Mouse (Mus musculus): ENCODE measurements around the gene Olfr262. TPM values are rescaled to one million over a fixed set of nuclear protein-coding genes. Genes with fewer than 3 reads are reported as not detected.
"Not testable (repeated sequence)": the region's sequence is repeated elsewhere in the genome, so short reads cannot be mapped to it uniquely, and the experiment has no call there.

Gene Olfr262
- not detected for total RNA-seq (2021)
- long read RNA-seq, experiment 1, result 0 reads
- long read RNA-seq, experiment 2, result 0 reads

- Histone ChIP-seq H3K4me3 (no peak within 1 kb of the TSS), H3K27ac (no peak within 1 kb of the TSS)
- no peak for TF ChIP-seq CTCF (IDR thresholded peaks at IDR 0.05)
- DNase-seq (ENCODE audit: extremely low spot score in 1 of 2, low spot score in 2 of 2), result no peak
- intact Hi-C loops (cut with DNase I), result loop anchor here (5.0 kb wide), 1 partner anchor 64 kb away; no protein-coding TSS in a partner anchor
Observed at GRCm38 (mm10) chr19:12241559-12241958, at the start of gene Olfr262. Gene Olfr262, minus strand, starts transcription at chr19:12241659.

DNA sequence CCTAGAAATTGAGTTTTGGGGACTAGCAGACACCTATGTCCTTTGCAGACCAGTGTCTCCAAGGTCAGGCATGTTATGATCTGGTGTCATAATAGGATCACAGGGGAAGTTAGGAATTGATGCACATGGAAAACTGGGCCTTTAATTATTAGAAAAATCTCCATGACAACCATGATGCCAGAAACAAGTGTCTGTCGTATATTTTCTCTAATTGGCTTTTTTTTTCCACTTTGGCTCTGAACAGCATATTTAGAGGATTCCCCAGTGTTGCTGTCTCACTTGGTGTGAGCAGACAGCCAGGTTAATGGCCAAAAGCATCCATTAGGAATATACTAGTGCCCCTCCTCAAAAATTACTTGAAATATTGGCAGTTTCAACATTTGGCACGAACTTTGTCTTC, 38.1 kb upstream of the Olfr262 start, which contains the start of gene Olfr1434:
Gene Olfr1434, plus strand, starts transcription at position 301 of the 400 bp plus-strand sequence.
- no peak within 1 kb of the TSS for H3K4me3 ChIP-seq
- intact Hi-C loops (cut with DNase I), result no loop called here
- H3K27ac ChIP-seq, result no peak within 1 kb of the TSS
- DNase-seq (ENCODE audit: extremely low spot score in 1 of 2, low spot score in 2 of 2), result no peak
- no peak for TF ChIP-seq CTCF (IDR thresholded peaks at IDR 0.05)

- DNase-seq (ENCODE audit: extremely low spot score in 1 of 2, low spot score in 2 of 2), result no peak
- no peak for TF ChIP-seq CTCF (IDR thresholded peaks at IDR 0.05)
- Histone ChIP-seq H3K27ac (no peak within 1 kb of the TSS), H3K4me3 (no peak within 1 kb of the TSS)
- intact Hi-C loops (cut with DNase I), result no loop called here
Observed at GRCm38 (mm10) chr19:12260732-12261131, 19.3 kb upstream of the Olfr262 start, which contains the start of gene Olfr235. Gene Olfr235, plus strand, starts transcription at chr19:12261032.

- intact Hi-C loops (cut with DNase I); H3K27ac ChIP-seq; DNase-seq (ENCODE audit: extremely low spot score in 1 of 2, low spot score in 2 of 2); H3K4me3 ChIP-seq: not testable (repeated sequence)
Observed at GRCm38 (mm10) chr19:12232496-12232895, 9.0 kb downstream of the Olfr262 start, which contains the start of gene Olfr1432. Gene Olfr1432, minus strand, starts transcription at chr19:12232596.

GRCm38 (mm10) chr19:12200334-12200733, 41.1 kb downstream of the Olfr262 start, which contains the start of gene Olfr1431:
Gene Olfr1431, plus strand, starts transcription at chr19:12200634.
- DNase-seq (ENCODE audit: extremely low spot score in 1 of 2, low spot score in 2 of 2), result no peak
- intact Hi-C loops (cut with DNase I), result no loop called here
- TF ChIP-seq CTCF (IDR thresholded peaks at IDR 0.05), result no peak
- H3K4me3 ChIP-seq, result no peak within 1 kb of the TSS
- no peak within 1 kb of the TSS for H3K27ac ChIP-seq

DNA sequence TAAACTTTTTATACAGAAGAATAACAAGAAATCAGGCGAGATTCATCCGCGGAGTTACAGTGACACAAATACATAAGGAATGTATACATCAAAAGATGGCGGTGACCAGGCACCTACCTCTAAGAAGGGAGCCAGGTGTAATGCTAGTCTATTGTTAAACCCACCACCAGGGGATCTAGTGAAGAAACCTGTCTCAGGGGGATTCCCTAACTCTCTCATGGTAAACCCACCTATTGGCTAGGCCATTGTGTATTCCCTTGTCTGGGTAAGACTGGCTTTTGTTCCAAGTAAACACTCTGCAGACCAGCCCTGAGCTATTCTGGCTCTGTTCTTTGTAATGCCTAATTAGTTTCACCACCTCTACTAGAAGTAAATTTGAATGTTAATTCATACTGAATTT, 42.4 kb downstream of the Olfr262 start:
- H3K4me3 ChIP-seq; DNase-seq (ENCODE audit: extremely low spot score in 1 of 2, low spot score in 2 of 2); H3K27ac ChIP-seq; intact Hi-C loops (cut with DNase I): not testable (repeated sequence)

Other genes starting within 250 kb of the Olfr262 start
- gene Olfr1423, start 200.3 kb downstream of the Olfr262 start, total RNA-seq (2021), result not detected
- gene Olfr1424, start 179.0 kb downstream of the Olfr262 start, total RNA-seq (2021), result not detected
- not detected for gene Olfr1425, start 163.9 kb downstream of the Olfr262 start, total RNA-seq (2021)
- gene Olfr1426, start 149.6 kb downstream of the Olfr262 start, total RNA-seq (2021), result not detected
- not detected for gene Olfr1427, start 138.3 kb downstream of the Olfr262 start, total RNA-seq (2021)
- not detected for gene Olfr1428, start 125.8 kb downstream of the Olfr262 start, total RNA-seq (2021)
- not detected for gene Olfr76, start 118.5 kb downstream of the Olfr262 start, total RNA-seq (2021)
- gene Olfr1555-ps1, start 71.5 kb downstream of the Olfr262 start, total RNA-seq (2021), result not detected
- gene Olfr1431, start 41.0 kb downstream of the Olfr262 start, total RNA-seq (2021), result not detected
- not detected for gene Olfr1432, start 9.1 kb downstream of the Olfr262 start, total RNA-seq (2021)
- not detected for gene Olfr235, start 19.4 kb upstream of the Olfr262 start, total RNA-seq (2021)
- gene Olfr1434, start 38.2 kb upstream of the Olfr262 start, total RNA-seq (2021), result not detected
- not detected for gene Olfr1436, start 57.5 kb upstream of the Olfr262 start, total RNA-seq (2021)
- gene Olfr1437, start 83.4 kb upstream of the Olfr262 start, total RNA-seq (2021), result not detected
- gene Olfr1438-ps1, start 94.3 kb upstream of the Olfr262 start, total RNA-seq (2021), result not detected
- not detected for gene Olfr1440, start 145.6 kb upstream of the Olfr262 start, total RNA-seq (2021)
- gene Olfr1441, start 175.8 kb upstream of the Olfr262 start, total RNA-seq (2021), result not detected
- gene Pfpl, start 186.2 kb upstream of the Olfr262 start, total RNA-seq (2021), result not detected
- gene Mpeg1, start 219.1 kb upstream of the Olfr262 start, total RNA-seq (2021), result 1 to 10 TPM; 6.8 to 7.4 TPM

Data from left cerebral cortex, adult 2 months (tissue).